Mouse (Mus musculus): ENCODE results near the gene Espn. TPM values are rescaled to one million over a fixed set of nuclear protein-coding genes. Genes with fewer than 3 reads are reported as not detected.

Gene Espn
- total RNA-seq, 2 experiments from 2014 or later, result not detected

DNA sequence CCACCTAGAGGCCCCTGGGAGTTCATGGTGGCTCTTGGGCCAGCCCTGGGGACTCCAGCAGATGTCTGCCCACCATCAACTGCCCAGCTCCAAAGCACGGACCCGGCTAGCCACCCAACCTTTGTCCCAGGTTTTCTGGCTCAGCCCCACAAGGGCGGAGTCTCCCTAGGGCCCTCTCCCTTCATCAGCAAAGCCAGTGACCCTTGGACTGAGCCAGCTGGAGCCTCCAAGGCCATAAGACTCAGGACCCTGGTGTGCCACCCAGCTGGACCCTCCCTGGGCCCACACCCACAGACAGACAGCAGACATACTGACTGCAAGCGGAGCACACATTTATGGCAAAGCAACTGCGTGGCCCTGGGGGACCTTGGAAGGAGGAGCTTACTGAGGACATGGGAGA is 23.4 kb downstream of the Espn start:
- ATAC-seq (replicated peaks; ENCODE audit: poor library complexity, severe bottlenecking), result no peak

DNA sequence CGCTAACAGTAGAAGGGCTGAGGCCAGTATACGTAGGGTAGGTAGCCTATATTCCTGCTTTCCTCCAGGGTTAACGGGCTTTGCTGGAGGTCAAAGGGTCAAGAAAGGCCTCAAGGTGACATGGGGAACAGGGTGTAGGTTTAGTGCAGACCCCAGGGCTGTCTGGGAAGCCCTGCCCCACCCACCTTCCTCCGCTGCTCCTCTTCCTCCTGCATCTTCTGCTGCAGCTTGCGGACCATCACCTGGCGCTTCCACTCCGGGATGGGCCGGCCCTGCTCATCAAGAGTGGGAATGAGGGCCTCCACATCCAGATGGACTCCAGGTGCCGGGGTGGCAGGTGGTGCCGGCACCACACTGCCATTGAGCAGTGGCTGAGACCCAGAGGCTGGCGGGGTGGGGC is 24.3 kb downstream of the Espn start:
- no peak for ATAC-seq (replicated peaks; ENCODE audit: poor library complexity, severe bottlenecking)

DNA sequence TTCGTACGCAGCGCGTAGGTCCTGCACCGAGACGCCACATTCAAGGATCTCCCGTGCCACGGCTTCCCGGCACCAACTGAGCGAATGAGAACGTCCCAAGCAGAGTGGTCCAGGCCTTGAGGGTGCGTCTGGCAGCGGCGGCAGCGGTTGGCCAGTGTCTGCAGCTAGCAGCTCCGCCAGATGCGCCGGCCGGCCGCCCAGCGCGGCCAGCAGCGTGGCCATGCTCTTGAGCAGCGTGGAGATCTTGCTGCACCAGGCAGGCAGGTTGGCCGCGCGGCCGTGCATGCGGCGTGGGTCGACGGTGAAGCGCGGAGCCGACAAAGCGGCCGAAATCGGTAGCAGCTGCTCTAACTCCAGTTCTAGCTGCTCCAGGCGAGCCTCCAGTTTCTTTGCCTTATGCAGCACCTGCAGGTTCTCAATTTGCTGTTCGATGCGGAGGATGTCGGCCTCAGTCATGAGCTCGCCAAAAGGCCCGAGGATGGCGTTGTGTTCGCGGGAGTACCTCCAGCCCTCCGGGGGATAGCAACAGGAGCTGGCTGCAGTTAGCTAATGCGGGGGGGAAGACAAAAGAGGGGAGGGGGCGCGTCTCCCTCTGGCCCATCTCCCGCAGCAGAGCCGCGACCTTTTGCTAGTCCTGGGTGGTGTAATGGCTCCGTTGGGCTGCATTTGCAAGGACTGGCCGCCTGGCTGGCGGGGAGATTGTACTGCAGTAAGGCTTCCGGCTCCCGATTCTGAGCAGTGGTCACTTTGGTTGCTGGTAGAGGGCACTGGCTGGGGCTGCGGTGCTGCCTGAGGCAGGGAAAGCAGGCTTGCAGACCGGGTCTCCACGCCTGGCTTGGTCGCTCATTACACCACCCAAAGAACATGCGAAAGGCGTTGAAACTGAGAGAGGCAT is 25.9 kb downstream of the Espn start:
- no peak for ATAC-seq (replicated peaks; ENCODE audit: poor library complexity, severe bottlenecking)

DNA sequence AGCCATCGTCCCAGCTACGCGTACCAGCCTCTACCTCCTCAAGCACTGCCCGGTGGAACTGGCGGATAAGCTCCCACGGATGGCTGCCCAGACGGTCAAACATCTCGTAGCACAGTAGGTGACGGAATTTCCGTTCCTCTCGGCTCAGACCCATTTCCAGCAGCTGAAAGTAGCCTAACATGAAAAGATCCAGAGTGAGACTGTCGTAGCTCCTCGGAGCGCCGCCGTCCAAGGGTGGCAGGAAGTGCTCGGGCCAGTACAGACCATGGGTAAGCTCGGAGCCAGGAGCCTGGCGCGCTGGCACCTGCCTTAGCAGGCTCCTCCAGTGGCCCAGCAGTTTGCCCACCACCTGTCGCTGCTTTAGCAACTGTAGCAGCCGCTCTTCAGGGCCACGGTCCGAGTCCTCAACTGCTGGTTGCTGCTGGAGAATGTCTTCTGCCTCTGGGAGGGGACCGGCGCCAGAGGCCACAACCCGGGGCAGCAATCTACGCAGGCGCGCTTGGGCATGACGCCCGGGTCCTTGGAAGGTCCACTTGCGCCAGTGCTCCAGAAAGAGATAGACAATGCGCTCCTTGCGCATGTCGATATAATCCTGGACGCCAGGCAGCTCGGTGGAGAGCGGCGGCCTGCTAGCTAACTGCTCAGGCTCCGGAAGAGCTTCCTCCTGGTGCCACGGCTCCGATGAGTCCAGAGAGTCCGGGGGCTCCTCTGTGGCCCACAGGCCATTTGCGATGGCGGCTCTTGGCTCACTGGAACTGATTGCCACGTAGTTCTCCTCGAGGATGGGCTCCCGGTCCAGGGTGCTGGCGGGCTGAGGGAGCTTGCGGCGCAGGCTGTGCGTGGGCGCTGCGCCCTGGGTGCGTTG is 26.8 kb downstream of the Espn start:
- ATAC-seq (replicated peaks; ENCODE audit: poor library complexity, severe bottlenecking), result peak; percentile 7; the same call in 1 of the 2 replicates

DNA sequence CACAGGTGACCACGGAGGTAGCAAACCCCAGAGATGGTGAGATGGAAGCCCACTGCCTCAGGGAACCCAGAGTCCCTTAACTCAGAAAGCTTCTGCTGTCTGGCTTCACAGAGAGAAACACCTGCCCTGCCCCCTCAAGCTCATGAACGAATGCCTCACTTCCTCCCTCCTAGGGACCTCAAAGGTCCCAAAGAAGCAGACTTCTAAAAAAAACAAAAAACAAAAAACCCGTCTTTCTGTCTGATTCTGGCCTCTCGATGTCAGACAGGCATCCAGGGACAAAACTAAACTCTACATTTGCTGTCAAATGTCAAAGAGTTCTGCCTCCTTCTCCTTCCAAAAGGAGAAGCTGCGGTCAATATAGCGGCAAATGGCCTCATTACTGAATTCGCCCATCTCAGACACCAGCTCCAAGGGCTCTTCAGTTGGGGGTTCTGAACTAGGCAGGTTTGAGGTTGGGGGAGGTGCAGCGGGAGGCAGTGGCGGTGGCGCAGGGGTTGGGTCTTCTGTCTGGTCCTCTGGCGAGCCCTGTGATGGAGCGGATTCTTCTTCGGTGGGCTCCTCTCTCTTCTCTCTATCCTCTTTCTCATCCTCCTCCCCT is 27.7 kb downstream of the Espn start:
- ATAC-seq (replicated peaks; ENCODE audit: poor library complexity, severe bottlenecking), result peak; percentile 51

DNA sequence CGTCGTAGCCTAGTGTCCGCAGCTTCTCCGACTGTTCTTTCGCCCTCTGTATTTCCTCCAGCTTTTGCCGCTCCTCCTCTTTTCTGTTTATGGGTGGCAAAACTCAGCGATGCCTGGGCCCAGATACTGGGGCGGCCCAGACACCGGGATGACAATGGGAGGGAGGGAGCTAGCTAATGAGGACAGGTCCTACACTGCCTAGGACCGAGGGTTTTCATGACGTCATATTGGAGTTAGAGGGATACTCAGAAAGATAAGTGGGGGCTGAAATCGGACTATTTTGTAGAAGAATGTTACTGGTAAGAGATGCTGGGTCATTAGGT is 31.0 kb downstream of the Espn start:
- no peak for ATAC-seq (replicated peaks; ENCODE audit: poor library complexity, severe bottlenecking)

DNA sequence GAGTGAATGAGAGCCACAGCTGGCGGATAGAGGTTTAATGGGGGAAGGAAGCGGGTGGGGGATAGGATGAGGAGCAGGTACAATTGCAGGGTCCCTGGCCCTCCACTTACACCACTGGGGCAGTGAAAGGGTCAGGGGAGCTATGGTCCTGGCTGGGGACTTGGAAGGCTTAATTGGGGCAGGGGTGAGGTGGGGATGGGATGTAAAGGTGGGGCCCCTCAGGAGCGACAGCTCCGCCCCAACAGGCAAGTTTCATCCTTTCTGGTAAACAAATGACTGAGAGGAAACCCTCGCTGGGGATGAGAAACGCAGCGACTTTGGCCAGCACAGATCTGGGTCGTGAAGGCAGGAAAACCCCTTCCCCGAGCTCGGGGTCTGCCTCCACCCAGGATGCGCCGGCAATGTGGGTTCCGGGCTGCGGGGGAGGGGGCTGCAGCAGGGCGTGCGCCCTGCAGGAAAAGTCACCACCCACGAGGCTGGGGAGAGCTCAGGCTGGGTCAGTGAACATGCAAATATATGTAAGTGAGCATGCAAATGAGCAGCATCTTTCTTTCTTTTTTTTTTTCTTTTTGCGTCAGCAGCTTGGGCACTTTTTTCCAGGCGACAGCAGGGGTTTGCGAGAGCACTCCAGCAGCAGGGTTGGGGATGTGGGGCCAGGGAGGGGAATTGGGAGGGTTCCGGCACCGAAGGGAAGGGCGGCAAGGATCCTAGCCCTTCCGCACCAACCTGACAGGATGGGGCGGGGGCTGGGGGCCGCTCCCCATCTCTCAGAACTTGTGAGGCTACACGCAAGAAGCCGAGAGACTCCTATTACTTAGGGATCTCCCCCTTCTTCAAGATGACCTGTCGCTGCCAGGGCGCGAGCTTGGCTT is 31.6 kb downstream of the Espn start:
- no peak for ATAC-seq (replicated peaks; ENCODE audit: poor library complexity, severe bottlenecking)

DNA sequence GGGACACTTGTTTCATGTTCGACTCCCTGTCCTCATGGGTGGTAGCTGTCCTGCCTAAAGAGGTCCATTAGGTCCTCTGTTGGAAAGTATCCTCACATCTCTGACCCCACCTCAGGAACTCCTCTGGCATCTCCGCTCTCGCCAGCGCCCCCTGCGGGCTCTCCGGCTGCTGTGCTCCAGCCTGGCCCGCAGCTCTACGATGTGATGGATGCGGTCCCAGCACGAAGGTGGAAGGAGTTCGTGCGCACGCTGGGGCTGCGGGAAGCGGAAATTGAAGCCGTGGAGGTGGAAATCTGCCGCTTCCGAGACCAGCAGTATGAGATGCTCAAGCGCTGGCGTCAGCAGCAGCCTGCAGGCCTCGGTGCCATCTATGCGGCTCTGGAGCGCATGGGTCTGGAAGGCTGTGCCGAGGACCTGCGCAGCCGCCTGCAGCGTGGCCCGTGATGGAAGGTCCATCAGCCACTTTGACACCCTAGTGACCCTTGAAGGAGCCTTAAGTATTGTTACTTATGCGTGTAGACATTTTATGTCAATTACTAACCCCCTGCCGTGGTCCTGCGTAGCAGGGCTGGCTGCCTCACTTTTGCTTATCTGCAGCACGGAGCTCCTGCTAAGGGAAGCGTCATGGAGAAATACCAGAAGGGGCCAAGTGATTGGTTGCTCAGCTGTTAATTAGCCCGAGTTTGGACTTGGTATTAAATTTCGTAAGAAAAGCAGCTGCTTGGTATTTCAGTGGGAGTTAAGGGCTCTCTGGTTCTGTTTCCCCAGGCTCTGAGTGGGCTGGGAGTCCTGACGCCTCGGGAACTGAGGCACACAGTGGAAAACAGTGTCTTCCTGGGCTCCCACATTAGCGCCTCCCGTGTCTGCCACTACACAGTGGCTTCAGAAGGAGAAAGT is 32.5 kb downstream of the Espn start:
- peak; percentile 26; the same call in 1 of the 2 replicates for ATAC-seq (replicated peaks; ENCODE audit: poor library complexity, severe bottlenecking)

DNA sequence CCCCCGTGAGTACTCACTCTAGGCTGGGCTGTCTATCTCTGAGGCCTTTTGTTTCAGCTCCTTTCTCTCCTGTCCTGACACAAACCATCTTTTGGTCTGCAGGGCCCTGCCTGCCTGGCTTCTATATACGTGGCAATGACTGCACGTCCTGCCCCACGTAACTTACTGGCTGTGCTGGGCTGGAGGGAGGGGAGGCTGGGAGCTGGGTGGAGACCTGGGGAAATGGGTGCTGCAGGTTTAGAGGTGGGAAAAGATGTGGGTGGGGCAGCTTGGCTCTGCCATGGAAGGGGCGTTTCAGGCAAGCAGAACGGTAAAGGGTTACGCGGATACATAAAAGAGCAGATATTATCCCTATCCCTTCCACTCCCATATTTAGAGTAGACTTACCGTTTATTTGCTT is 34.6 kb downstream of the Espn start:
- ATAC-seq (replicated peaks; ENCODE audit: poor library complexity, severe bottlenecking), result no peak

DNA sequence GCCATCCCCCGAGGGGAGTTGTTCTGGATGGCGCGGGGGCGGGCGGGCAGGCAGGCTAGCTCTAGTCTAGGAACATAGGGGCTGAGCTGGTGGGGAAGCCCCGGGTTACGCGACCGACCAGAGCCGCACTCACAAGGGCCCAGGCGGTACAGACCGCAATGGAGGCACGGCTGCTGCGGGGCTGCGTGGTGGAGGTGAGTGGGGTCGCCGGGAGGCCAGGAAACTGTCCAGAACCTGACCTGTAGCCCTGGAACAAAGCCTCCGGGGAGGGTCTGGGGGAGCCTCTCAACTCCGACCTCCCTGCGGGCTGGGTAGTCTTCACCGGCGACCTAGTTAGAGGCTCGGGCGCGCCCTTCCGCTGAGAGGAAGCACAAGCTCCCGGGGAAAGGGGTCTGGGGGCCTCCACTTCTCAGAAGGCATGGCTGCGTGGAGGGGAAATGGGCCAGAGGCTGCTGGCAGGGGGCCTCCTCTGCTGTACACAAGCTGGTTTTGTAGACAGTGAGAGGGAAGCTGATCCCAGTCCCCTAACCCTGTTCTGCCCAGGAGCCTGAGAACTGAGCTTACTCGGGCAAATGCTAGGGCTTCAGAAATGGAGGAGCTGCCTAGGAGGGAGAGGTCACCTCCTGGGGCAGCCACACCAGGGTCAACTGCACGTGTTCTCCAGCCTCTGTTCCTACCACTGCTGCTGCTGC is 36.1 kb downstream of the Espn start, which contains the start of gene Tnfrsf25:
Gene Tnfrsf25 (plus strand): TSS at position 14 of the 692 bp plus-strand sequence.
- peak; percentile 44 for ATAC-seq (replicated peaks; ENCODE audit: poor library complexity, severe bottlenecking)

DNA sequence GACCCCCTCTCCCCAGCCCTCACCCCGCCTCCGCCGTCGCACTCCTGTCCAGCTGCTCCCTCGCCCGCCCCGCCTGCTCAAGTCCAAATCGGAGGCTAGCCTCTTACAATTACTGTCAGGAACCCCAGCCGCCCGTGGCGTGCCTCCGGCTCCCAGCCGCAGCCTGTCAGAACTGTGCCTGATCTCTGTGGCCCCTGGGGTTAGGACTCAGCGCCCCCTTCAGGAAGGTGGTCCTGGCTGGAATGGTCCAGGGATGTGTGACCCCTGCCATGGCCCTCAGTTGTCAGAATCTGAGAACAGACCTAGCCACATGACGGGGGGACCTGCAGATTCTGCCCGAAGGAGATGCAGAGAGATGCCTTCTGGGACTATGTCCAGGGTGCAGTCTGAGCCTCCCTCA is 38.1 kb downstream of the Espn start:
- ATAC-seq (replicated peaks; ENCODE audit: poor library complexity, severe bottlenecking), result no peak

DNA sequence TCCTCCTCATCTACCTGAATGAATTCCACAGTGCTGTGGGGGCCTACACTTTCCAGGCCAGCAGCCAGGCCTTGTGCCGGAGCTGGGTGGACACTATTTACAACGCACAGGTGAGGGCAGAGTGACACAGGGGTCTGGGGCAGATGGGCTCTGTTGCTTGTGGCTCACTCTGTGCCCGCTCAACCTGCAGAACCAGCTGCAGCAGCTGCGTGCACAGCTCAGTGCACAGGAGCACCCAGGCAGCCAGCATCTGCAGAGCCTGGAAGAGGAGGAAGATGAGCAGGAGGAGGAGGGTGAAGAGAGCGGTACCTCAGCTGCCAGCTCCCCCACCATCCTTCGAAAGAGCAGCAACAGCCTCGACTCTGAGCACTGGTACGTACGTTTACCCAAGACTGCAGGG is 39.8 kb downstream of the Espn start:
- no peak for ATAC-seq (replicated peaks; ENCODE audit: poor library complexity, severe bottlenecking)

DNA sequence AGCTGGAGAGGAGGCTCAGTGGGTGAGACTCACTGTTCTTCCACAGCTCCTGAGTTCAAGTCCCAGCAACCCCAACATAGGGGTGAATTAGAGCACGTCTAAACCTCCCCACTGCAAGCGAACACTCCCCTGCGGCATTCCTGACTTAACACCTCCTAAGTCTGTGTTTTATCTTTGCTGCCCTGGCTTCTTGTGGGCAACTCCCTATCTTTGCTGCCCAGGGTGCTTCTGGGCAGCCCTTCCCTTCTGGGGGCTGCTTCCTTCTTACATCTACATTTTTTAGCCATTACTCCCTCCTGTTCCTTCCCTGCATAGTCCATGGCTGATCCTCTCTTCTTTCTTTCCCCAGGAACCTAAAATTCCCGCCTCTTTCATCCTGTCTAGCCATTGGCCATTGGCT is 41.5 kb downstream of the Espn start:
- ATAC-seq (replicated peaks; ENCODE audit: poor library complexity, severe bottlenecking), result no peak

DNA sequence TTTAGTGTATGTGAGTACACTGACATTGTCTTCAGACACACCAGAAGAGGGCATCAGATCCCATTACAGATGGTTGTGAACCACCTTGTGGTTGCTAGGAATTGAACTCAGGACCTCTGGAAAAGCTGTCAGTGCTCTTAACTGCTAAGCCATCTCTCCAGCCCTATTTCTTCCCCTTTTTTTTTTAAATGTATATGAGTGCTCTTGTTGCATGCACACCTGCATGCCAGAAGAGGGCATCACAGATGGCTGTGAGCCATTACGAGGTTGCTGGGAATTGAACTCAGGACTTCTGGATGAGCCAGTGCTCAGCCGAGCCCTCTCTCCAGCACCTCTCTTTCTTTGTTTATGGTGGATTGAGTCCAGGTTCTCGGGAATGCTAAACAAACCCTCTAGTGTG is 42.7 kb downstream of the Espn start:
- no peak for ATAC-seq (replicated peaks; ENCODE audit: poor library complexity, severe bottlenecking)

DNA sequence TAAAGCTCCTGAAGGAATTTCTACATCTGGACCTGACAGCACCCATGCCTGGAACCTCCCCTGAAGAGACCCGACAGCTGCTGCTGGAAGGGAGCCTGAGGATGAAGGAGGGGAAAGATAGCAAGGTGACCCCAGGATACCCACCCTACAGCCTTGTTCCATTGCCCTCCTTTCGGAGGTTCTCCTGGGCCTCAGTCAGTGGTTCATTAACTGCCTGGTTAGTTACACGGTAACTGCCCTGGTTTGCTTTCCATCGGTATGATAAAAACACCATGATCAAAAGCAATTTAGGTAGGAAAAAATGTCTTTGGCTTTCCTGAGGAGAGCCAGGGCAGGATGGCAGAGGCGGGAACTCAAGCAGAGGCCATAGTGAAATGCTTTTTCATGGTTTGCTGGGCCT is 43.5 kb downstream of the Espn start:
- ATAC-seq (replicated peaks; ENCODE audit: poor library complexity, severe bottlenecking), result no peak

DNA sequence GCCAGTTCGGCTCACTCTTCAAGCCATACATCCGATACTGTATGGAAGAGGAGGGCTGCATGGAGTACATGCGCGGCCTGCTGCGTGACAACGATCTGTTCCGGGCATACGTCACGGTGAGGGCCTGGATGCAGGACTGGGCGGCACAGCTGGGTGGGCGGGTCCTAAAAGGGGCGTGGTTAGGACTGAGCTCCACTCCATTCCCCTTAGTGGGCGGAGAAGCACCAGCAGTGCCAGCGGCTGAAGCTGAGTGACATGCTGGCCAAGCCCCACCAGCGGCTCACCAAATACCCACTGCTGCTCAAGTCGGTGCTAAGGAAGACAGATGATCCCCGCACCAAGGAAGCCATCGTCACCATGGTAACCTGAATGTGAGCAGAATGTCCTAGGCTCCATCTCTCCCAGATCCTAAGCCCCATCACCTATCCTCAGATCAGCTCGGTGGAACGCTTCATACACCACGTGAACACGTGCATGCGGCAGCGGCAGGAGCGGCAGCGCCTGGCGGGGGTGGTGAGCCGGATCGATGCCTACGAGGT is 44.1 kb downstream of the Espn start:
- peak; percentile 28; the same call in 1 of the 2 replicates for ATAC-seq (replicated peaks; ENCODE audit: poor library complexity, severe bottlenecking)

DNA sequence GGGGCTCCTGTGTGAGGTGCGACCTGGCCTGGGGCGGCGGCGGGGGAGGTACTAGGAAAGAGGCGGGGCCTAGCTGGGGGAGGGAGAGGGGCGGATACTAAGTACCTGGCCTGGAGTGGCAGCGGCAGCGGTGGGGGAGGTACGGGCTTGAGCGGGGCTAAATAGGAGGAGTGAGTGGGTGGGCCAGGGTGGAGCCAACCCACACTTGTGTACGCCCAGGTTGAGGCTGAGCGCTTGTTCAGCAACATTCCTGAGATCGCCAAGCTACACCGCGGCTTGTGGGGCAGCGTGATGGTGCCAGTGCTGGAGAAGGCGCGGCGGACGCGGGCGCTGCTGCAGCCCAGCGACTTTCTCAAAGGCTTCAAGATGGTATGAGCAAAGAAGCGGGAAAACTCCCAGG is 44.7 kb downstream of the Espn start:
- ATAC-seq (replicated peaks; ENCODE audit: poor library complexity, severe bottlenecking), result no peak

DNA sequence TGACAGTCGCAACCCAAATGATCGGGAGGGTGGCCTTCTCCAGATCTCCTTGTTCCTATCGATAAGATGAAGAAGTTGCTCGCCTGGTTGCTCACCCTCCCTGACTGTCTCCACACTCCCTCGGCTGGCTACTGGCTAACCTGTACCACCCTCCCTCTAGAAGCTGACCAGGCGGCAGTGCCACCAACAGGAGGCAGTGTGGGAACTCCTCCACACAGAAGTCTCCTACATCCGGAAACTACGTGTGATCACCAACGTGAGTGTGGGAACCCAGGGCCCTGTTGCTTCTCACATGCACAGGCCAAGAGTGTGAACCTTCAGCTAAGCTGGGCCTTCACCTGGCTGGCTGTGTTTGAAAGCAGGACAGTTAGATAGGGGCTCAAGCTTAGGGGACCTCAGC is 45.4 kb downstream of the Espn start:
- no peak for ATAC-seq (replicated peaks; ENCODE audit: poor library complexity, severe bottlenecking)
